Mouse (Mus musculus): ENCODE measurements at regions not wholly inside any gene's neighbourhood (a gene's known extent, or its start where the extent isn't known, plus 50 kb on each side); places are given as distances from the start of the nearest gene placed in this dataset.
A peak's percentile ranks its signal among the peaks of the same experiment; 100 is the strongest.

DNA sequence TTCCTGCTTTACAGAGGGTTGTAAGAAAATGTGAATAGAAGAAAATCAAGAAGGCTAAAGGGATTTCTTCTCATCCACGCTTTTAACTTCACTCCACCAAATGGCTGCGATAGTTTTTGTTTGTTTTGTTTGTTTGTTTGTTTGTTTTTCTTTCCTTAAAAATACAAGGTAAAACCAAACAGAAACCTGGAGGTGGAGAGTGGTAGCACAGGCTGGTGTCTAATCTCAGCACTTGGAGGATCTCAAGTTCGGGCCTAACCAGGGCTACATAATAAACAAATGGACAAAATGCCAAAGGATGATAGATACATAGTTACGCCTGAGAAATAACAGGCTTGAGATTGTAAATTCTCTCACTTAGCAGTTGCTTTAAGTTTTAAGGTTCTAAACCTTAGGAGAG lies 50.8 kb upstream of the Mboat1 start:
- no peak for DNase-seq (ENCODE audit: low spot score in 2 of 2)

DNA sequence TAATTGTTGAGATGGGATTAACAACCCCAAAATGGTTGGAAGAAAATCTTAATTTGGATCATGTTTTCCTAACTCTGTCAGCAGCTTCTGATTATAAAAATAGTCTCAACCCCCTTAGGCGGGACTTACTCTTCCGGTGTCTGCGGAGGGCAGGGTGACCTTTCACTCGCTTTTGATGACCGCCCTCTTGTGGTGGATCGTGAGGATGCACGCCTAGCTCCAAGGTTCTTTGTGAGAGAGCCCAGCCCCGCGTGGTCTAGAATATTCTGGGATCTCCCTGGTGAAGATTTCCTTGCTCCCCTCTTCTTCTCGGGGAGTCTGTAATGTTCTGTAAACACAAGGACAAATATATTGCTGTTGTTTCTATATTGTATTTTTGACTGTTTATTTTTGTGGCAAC lies 51.3 kb upstream of the Mboat1 start:
- DNase-seq (ENCODE audit: low spot score in 2 of 2) = peak; percentile 64 to 84

DNA sequence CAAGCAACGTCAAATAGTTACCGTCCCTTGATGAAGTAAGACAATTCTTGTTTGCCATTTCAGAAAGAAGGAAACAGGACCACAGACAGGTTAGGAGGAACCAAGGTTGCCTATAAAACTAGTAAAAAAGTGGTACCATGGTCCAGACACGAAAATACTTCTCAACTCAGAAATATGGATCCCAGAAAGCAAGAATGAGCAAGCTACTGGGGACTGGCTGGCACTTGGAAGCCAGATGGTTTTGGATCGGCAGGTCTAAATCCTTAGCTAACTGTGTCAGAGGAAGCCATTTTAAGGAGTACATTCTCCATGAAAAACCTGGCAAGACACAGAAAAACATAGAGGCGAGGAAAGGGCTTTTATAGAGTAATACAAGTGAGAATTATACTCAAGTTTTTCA lies 51.9 kb upstream of the Mboat1 start:
- DNase-seq (ENCODE audit: low spot score in 2 of 2) = no peak

DNA sequence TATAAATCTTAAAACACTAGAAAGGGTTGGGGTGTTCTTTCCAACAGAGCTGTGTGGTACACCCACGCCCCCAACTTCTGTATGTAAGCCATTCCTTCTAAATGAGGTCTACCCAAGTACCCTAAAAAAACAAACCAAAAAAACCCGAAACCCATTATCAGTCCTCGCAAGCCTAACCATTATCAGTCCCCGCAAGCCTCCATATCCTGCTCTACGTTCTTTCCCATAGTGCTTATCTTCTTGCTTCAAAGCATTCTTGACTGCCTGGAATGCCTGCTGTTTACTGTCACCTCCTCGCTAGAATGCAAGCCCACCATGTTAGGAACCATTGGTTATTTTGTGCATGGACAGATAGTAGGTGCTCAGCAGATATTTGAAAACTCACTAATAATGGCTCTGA lies 52.3 kb upstream of the Mboat1 start:
- DNase-seq (ENCODE audit: low spot score in 2 of 2) = no peak

DNA sequence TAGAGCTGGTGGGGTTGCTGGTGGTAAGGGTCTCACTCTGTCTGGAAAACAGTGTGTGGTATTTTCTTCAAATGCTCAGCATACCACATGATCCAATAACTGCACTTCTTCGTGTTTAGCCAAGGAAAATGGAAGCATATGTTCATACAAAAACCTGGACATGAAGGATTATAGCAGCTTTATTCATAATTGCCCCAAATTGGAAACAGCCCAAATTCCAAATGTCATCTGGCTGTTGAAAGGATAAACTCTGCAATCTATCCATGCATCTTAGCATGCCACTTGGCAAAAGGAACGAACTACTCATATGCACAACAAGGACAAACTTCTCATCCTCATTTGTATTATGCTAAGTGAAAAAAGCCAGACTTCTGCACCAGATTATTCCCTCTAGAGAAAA lies 53.5 kb upstream of the Mboat1 start:
- DNase-seq (ENCODE audit: low spot score in 2 of 2) = no peak

DNA sequence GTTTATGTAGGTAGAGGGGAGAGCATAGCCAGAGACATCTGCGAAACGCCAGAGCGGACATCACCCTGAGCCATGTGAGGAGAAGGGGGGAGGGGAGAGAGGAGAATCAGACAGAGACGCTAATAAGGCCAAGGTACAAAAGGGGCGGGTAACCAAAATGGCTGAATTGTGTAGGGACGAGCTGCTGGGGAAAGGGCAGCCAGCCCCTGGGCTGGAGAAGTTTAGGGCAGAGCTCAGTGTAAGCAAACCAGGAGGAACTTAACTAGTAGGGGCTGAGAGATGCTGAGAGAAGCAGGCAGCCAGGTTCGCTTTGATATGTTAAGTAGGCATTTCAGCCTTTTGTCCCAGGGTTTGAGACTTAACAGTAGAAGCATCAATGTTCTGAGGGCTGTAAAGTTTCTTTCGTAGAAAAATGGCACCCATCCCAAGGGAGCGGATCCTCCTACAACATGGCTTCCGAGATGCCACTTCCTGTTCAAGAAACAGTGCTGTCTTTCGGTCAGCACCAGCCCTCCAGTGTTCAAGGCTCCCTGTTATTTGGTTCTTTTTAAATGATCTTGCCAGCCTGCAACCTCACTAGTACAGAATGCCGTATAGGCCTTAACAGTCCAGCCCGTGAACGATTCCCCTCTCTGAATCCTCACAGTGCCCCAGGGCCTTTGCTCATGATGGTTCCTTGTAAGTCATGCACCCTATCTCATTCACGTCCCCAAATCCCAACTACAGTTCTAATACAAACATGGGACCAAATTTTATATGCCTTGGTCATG lies 55.4 kb upstream of the Mboat1 start:
- no peak for DNase-seq (ENCODE audit: low spot score in 2 of 2)

DNA sequence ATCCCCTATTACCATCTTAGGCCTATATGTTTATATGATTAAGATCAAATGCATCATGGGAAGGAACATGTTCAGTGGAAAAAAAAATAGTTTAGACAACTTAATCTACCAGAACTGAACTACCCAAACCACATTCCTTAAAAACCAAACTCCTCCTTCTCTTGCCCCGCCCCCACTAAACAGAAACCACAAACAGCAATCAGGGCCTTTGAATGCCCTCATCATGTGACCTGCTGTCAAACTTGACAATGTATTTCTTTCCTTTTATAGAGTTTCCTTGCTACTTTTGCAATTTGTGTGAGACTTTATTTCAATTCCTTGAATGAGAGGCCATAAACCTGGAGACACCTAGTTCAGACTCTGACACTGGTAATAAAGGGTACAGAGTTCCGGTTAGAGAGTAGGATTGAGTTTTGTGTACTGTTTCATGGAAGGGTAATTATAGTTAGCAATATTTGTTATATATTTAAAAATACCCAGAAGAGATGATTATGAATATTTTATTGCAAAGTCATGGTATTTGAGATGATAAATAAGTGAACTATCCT lies 61.7 kb upstream of the Mboat1 start:
- DNase-seq (ENCODE audit: low spot score in 2 of 2) = no peak

DNA sequence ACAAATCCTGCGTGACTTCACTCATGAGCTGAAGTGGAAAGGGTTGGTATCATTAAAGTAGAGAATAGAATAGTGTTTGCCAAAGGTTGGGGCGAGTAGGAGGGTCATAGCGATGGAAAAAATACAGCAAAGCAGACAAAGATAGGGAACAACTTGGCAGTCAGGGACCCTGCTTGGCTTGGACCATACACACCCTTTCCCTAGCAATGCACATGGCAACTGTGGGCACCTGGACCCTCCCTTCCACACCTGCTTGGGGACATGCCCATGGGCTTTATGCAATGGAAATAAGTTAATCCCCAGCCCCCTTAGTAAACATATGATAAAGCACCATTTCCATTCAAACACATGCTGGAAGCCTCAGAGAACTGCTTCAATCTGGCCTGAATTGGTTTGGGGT lies 62.2 kb upstream of the Mboat1 start:
- no peak for DNase-seq (ENCODE audit: low spot score in 2 of 2)

DNA sequence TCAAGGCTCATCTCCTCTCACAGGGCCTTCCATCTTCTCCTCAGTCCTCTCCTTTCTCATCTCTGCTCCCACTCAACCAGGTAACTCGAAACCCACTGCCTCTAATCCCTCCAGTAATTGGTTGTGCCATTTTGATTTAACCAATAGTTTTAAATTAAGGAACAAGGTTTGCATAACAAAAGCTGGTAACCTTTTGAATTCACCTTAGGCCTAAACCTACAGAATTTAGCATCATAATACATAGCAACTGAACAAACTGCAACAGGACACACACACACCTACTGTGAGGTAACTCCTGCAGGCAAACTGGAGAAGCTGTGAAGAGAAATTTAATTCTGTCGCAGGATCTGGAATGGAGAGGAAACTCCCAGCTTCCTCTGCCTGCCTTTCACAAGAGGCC lies 66.9 kb upstream of the Mboat1 start:
- DNase-seq (ENCODE audit: low spot score in 2 of 2) = no peak

DNA sequence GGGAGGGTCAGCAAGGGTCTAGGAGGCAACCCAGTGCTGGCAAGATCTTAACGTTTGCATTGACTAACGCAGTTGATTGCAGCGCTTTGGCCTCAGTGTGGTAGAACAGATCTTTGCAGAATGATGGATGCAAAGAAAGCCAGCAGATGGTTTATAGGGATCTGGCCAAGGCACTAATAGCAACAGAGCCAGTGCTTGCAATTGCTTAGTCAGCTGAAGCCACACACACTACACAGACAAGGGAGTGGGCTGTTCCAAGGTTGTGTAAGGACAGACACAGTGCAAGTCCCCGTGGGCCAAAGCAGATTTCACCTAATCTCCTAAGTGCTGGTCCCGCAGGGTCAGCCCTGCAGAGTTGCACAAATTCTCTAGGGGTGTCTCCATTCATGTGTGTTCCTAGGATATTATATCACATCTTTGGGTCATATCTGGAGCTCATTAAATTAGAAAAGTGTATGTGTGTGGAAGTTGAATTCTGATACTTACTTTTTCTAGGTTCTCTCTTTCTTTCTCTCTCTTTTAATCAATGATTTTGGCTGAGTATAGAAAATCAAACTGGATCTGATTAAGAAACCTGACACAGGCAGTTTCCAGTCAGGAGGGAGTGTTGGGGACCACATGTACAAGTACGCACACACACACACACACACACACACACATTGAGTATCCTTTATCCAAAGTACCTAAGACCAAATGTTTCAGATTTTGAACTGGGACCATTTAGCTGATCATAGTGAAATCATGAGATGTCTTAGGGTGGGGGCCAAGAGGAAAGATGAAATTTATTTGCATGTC lies 68.5 kb upstream of the Mboat1 start:
- peak; percentile 11 to 13 for DNase-seq (ENCODE audit: low spot score in 2 of 2)

DNA sequence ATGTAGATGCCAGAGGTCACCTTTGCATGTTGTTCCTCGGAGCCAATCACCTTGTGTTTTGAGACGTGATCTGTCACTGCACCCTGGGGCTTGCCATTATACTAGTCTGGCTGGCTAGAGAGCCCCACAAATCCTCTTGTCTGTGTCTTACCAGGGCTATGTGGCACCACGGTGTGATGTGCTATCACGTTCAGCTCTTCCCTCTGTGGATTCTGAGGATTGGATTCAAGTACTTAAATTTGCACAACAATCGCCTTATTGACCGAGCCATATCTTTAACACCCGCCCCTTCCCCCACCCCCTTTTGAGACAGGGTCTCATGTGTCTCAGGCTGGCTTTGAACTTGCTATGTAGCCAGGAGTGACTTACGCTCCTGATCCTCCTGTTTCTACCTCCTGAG lies 70.8 kb upstream of the Mboat1 start:
- DNase-seq (ENCODE audit: low spot score in 2 of 2) = no peak

DNA sequence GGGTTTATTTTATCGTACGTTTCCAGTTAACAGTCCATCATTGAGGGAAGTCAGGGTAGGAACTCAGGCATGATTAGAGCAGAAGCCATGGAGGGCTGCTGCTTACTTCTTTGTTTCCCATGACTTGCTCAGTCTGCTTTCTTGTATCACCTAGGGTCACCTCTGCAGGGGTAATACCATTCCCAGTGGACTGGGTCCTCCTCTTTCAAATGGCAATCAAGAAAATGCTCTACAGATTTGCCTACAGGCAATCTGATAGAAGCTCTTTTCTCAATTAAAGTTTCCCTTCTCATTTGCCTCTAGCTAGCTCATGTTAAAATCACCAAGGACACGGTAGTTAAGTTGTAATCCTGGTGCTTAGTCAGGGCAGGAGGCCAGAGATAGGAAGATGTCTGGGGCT lies 72.5 kb upstream of the Mboat1 start:
- no peak for DNase-seq (ENCODE audit: low spot score in 2 of 2)

DNA sequence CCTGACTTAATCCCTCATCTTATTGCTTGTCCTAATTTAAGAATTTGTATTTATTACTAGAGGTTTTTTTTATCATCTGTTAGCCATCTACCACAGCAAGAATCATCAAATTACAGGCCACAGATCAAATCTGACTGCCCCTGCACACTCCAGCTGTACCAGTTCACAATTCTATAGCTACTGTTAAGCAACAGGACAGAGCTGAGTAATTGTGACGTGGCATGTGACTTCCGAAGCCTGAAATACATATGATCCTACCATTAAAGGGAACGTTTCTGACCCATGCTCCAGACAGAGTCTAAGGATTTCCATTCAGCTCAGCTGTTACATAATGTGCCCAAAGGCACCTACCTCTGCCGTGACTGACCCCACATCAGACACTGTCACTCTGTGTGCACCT lies 74.0 kb upstream of the Mboat1 start:
- DNase-seq (ENCODE audit: low spot score in 2 of 2) = no peak

DNA sequence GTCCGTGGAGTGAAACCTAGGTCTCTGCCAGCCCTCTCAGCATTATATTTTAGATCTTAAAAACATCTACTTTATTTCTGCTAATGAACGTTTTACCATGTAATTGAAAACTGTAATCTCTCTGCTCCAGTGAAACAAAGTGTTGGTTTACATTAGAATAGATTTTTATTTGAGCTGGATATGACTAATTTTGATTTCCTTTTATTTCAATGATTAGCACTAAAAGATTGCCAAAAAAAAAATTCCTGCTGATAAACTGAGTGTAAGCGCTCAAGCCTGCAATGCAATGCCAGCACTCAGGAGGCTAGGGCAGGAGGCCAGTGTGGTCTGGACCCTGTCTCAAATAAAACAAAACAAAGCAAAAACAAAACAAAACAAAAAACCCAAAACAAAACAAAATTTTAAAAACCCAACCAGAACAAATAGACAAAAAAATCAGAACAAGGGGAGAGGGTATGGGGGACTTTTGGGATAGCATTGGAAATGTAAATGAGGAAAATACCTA lies 69.3 kb upstream of the E2f3 start:
- DNase-seq (ENCODE audit: low spot score in 2 of 2) = no peak

DNA sequence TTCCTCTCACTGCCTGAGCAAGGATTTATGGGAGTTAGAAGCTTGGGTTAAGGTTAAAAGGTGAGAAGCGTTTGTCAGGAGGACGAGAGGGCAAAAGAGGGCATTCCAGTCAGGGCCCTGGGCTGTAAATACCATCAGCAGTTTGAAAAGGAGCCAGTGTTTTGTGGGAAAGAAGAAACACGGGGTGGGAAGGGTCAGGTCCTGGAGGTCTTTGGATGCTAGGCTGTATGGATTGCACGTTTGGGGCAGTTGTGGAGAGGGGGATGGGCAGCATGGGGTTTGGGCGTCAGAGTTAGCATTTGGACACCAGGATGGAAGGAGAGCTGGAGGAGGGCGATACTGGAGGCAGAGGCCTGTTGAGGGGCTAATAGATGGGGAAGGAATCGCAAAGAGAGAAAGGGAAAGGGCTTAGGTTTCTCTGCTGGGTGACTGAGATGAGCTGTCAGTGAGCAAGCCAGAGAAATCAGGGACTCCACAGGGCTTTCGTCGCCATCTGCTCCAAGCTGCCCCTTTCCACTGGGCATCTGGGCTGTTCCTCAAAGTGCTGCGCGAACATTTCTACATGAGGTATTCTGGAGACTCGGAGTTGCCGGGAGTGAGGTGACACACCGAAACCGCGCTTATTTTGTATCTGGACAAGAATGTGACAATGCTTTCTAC lies 66.2 kb upstream of the E2f3 start:
- DNase-seq (ENCODE audit: low spot score in 2 of 2) = no peak

DNA sequence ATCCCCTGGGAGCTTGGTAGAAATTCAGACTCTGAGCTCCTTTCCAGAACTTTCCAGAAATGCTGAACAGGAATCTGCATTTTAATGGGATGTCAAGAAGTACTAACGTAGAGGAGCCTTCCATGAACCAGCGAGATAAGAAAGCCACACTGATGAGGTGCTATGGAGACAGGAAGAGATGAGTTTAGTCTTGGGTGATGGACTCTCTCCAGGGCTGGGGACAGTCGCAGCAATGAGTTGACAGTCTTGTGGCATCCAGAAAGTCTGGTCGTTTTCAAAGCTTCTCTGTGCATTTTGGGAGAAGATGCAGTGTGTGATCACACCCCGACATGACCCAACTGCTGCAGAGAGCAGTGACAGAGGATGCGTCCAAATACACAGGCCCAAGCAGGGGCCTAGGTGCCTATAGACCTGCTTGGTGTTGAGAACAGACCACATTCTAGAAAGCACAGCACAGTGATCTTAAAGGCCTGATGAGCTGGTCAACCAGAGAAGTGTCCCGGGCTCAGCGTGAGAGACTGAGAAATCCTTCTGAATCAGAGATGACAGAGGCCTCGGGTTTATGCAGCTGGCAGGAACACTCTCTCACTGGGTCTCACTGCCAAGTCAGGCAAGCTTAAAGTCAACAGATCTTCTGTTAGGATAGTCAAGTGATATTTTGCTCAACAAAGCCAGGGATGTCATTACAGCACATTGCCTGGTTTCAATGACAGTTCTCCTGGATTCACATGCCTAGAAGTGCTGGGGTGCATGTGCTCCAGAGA lies 65.1 kb upstream of the E2f3 start:
- DNase-seq (ENCODE audit: low spot score in 2 of 2) = no peak

DNA sequence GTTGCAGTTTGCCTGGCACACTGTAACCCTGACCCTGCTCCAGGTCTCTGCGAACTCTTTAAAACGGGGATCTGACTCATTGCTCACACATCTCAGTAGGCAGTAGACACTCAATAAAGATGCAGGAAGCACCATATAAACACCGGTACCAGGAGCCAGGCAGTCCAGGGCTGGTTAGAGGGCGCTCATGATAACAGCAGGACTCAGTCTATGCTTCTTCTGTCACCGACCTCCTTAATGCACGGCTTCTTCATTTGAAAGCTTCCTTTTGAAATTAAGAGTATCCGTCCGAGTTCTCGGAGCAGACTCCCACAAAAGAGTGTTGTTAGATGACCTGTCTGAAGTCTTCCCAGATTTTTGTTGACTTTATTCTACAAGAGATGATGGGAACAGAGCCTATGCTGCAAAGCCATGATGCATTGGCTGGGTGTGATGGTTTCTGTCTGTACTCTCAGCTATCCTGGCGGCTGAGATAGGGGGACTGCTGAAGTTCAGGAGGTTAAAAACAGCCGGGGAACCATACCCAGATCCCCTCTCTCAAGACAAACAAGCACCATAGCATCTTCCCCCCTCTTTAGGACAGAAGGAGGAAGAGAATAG lies 62.5 kb upstream of the E2f3 start:
- DNase-seq (ENCODE audit: low spot score in 2 of 2) = no peak

DNA sequence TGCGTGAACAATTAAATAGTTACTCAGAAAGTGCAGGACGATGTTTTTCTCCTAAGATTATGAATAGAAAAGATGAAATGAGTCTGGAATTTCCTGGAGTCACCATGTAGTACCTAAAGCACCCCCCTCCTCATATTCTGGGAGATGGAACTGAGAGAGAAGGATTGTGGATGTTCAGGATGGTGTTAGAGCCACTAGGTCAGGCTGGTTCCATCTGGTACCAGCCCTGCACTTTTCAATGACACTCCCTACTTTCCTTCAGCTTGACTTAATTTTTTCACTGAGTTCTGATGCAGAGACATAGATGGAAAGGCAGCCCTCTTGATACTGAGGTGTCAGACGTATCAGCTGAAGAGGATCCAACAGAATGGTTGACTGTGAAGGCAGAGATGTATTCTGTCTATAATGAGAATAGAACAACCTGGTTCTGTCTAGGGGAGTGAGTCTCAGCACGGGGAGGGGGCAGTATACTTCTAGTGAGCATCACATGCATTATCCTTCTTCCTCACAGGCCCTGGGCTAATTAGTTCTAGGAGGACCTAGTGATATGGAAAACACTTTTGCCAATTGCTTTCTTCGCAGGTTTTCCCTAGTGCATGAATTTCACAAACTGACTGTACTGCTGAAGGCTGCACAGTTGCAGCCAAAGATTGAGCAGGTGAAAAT lies 60.8 kb upstream of the E2f3 start:
- no peak for DNase-seq (ENCODE audit: low spot score in 2 of 2)

DNA sequence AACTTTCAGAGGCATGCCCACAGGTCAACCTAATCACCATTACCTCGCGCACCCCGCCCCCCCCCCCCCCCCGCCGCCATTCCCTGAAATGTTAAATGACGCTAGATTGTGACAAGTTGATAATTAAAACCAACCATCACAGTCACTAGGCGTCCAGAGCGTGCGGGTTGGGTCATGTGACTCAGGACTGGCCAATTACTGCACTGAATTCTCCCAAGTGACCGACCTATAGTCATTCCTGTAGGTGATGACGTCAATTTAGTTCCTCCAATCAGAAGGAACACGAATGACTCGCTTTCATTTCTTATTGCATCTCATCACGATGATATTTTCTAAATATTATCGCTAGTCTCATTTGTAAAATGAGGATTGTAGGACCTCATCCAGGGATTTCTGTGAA lies 60.2 kb upstream of the E2f3 start:
- DNase-seq (ENCODE audit: low spot score in 2 of 2) = no peak

DNA sequence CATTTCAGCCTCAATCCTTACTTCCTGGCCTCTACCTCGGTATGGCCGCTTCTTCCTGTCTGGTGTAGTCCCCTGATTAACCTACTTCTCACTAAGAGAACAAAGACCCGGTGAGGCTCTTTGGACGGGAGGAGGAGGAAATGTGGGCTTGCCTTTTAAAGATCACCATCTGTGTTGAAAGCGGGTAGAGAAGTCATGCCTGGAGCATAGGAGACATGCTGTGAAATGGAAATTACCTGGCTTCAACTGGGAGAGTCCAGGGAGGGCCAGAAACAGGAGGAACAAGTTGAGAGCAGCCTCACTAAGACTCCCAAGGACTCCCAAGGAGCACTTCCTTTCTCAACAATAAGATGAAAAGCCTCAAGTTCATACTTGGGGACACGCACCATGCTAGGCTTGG lies 59.4 kb upstream of the E2f3 start:
- no peak for DNase-seq (ENCODE audit: low spot score in 2 of 2)
